Mouse (Mus musculus) mouse trophoblast stem cell (cell line): ENCODE data around the gene Ugt1a5.
"Not testable (repeated sequence)": the region's sequence is repeated elsewhere in the genome, so short reads cannot be mapped to it uniquely, and the experiment has no call there.

Experiments used
- in situ Hi-C, 2 experiments: fragments of 300-500 bp; cut with MseI, MboI; formaldehyde crosslinking; loops; 2 replicates in 1 of 2; 3 replicates in 1 of 2; pipeline ENCODE4 v1.15.1; 2025

The Ugt1a5 gene

DNA sequence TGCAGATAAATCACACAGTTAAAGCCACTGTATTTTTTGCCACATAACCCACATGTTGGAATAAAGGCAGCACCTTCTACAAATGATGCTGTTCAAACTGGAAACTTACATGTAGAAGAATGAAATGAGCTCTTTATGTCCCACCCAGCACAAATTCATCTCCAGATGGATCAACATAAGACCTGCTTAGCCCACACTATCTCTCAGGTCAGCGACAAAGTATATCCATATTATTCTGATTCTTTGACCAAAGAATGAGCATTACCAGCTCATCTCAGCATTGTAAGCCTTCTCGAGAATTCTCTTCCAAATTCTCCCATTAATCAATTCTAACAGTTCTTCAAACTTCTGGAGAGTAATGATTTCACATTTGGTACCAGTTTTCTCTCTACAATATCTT is 56.4 kb downstream of the Ugt1a5 start:
- in situ Hi-C loops, result no loop called here

DNA sequence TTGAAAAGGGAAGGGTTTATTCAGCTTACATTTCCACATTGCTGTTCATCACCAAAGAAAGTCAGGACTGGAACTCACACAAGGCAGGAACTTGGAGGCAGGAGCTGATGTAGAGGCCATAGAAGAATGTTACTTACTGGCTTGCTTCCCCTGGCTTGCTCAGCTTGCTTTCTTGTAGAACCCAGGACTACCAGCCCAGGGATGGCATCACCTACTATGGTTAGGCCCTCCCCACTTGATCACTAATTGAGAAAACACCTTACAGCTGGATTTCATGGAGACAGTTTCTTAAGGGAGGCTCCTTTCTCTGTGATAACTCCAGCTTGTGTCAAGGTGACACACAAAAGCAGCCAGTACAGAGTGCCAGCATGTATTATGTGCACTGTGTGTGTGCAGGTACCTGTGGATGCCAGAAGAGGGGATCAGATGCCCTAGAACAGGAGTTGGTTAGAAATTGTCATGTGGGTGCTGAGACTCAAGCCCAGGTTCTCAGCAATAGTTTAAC is 57.3 kb downstream of the Ugt1a5 start:
- in situ Hi-C loops, result not testable (repeated sequence)

DNA sequence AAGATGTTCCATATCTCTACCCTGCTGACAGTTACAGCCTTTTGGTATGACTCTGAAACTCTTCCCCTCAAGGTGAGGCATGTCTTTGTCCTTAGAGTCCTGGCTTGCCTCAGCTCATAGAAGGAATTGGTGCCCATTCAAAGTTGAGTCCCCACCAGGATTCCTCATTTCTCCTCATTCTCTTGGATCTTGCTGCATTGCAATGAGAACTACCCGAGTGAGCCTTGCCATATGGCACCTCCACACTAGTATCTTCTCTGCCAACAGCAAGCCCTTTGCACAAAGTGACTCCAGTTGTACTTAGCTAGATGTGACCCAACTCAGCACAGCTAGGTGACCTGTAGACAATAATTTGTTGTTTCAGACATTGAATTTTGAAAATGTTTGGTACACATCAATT is 57.8 kb downstream of the Ugt1a5 start:
- in situ Hi-C loops, result no loop called here

DNA sequence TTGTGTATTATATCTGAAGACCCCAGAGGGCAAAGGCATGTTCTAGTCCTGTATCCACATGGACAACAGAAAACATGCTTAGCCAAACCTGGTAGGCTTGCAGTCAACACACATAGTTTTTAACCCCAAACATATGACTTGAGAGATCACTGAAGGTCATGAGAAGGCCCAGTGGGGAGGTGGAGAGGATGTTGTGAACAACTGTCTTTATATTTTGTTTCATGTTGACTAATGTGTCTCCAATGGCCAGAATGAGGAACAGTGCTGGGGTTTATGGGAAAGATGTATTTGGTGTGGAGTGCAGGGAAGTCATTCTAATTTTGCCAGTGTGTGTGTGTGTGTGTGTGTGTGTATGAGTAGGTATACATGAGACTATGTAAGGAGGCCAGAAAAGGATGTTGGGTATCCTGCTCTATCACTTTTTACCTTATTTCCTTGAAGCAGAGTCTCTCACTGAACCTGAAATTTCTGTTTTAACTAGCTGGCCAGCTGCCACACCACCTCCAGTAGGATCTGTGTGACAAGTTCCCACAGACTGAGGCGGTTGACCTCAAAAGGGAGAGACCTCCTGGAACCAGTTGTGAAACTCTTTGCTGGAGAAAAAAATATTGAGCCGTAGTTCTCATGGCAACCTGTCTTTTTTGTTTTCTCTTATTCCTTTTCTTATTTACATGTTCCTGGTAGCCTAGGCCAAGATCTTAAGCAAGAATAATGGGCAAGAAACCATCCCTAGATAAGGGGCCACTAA is 58.4 kb downstream of the Ugt1a5 start:
- in situ Hi-C loops, result no loop called here

DNA sequence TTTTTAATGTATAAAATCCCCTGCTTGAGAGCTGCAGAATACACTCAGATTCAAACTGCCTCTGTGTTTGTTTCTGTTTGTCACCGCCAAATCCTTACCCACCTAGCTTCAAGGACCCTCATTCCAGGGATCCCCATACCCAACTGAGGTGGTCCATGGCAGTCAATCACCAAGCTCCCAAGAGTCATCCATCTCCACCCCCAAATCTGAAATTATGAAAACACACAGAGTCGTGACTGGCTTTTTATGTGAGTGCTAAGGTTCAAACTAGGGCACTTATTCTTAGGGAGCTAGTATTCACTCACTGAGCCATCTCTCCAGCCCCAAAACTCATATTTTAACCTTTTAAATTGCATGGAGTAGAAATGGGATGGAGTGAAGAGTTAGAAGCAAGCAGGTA is 59.5 kb downstream of the Ugt1a5 start:
- in situ Hi-C loops, result not testable (repeated sequence)

DNA sequence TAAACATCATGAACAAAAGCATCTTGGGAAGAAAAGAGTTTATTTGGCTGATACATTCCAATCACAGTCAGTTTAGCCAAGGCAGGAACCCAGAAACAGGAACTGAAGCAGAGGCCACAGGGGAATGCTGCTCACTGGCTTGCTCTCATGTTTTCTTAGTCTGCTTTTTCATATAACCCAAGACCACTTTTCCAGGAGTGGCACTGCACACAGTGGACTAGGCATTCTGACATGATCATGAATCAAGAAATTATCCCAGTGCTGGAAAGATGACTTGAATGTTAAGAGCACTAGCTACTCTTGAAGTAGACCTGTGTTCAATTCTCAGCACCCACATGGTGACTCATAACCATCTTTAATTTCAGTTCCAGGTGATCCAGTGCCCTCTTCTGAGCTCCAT is 59.9 kb downstream of the Ugt1a5 start:
- in situ Hi-C loops, result no loop called here

DNA sequence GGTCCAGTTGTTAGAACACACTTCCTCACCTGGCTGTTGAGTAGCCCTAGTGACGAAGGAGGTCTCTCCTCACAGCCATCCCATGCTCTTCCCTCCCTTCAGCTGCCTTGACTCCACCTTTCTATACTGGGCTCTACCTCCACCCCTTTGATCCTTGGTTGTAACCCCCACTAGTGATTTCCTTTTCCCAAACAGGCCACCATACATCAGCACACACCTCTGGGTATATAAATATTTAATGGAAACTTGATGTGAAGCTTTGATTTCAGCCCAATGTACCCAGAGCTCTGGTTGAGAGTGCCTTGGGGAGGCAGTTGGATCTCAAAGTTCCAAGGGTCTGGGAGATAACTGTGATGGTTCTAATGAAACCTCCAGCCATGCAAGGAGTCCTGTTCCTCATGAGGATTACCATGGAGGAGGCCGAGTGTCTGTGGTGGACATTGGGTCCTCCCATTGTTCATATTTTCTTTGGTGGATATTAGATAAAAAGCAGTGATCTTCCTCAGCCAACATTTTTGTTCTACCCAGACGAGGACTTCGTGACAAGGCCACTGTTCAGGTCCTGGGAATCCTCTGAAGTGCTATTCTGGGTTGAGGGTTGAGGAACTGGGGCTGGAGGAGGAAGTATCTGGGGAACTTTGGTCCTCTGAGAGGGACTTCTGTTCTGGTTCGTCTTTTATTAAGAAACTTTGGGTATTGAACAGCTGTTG is 61.0 kb downstream of the Ugt1a5 start, which contains the start of gene Mroh2a:
TSS of gene Mroh2a (plus strand) at position 317 of the 710 bp plus-strand sequence.
- in situ Hi-C loops, result no loop called here

DNA sequence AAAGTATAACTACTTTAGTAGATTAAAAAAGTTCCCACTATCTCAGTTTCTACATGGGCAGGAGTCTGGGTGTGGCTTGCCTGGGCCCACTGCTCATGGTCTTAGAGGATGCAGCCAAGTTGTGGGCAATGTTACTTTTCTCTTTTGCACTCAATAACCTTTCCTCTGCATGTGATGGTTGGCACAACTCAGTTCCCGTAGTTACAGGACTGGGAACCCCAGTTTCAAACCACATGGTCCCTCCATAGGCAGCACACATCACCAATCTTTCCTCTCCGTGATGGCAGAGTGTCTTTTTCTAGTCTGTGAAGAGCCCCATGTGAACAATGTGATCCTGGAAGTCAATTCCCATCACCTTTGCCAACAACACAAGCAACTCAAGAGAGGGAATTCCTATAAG is 61.7 kb downstream of the Ugt1a5 start:
- in situ Hi-C loops, result no loop called here

DNA sequence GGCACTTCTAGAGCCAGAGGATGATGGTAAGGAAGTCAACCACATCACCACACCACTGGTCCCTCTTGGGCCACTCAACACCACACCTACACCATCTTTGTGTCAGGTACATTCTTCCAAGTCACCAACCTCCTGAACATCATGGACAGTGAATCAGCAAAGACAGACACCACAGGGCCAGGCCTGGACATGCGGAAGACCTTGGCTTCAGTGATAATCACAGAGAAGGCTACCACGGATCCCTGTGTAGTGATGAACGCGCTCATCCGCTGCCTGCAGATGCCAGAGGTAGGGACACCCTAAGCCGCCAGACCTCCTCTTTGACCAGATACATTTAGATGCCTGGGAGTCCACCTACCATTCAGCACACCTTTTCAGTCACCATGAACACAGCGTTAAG is 62.3 kb downstream of the Ugt1a5 start:
- in situ Hi-C loops, result no loop called here

DNA sequence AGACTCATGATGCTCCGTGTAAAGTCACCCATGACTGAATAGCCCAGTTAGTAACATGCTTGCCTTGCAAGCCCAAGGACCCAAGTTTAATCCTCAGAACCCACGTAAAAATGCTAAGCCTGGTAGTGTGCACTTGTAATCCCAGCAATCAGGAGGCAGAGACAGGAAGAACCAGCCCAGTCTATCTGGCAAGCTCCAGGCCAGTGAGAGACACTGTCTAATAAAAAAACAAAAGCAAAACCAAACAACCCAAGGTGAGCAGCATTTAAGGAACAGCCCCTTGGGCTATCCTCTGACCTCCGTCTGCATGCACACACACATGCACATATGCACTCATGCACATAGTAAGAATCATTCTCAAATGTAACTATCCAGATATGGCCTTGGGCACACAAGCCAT is 63.8 kb downstream of the Ugt1a5 start:
- in situ Hi-C loops, result no loop called here

DNA sequence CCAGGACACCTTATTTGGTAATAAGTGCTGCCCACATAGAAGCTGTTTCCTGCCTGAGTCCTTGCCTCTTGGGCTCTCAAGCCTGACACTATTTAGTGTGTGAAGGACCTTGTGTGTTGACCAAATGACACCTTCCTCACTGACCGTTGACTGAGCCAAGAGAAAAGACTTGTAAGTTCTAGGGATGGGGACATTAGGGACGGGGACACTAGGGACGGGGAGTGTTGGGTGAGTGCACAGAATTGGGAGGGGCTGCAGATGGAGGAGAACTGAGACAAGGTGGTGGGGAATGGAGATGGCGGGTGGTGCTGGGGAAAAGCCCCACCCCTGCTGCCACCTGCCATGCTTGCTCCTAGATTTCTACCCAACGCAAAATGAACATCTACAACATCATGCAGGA is 64.2 kb downstream of the Ugt1a5 start:
- in situ Hi-C loops, result no loop called here

DNA sequence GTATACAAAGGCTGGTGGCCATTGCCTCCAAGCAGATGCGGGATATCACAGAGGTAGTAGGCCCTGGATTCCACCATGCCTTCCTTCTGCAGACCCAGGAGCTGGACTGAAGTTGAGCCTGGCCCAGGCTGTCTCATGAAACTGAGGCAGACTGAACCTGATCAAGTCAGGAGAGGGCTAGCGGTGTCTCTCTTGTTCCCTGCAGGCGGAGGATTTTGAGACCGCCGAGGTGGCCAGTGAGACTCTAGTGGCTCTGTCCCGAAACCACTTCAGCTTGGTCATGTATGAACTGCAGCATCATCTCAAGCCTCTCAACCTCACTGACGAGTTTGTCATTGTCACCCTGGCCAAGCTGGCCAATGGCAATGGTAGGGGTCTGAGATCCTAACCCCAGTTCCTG is 64.6 kb downstream of the Ugt1a5 start:
- in situ Hi-C loops, result no loop called here

DNA sequence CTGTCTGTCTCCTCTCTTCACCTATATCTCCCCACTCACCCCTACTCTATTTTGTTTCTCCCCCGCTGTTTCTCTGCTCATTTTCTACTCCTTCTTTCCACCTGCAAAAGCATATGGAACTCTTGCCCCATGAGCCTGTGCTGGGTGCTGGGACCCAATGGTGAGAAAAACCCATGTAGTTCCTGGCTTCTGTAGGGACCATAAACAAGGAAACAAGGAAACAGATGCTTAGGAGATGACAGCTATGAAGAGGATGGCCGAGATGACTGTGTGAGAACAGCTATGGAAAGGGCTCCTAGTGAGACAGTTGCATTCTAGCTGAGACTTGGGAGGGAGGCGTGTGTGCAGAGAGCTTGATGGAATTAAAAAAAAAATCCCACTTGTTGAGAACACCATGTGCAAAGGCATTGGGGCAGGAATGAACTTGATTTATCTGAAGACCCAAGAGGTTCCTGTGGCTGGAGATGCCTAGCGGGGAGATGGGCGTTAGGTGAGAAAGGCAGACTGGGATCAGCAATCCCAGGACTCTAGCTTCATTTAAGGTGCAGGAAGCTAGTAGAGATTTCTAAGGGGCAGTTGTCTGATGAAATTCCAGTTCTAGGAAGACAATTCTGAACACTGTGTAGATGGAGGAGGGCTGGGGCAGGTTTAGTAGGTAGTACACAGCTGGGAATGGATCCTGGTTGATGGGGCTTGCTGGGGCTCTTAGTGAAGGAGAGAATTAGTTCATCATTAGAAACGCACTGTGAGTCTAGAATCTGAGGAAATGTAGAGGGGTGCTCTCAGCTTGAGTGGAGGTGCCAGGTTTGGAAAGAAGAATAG is 65.4 kb downstream of the Ugt1a5 start:
- in situ Hi-C loops, result no loop called here

DNA sequence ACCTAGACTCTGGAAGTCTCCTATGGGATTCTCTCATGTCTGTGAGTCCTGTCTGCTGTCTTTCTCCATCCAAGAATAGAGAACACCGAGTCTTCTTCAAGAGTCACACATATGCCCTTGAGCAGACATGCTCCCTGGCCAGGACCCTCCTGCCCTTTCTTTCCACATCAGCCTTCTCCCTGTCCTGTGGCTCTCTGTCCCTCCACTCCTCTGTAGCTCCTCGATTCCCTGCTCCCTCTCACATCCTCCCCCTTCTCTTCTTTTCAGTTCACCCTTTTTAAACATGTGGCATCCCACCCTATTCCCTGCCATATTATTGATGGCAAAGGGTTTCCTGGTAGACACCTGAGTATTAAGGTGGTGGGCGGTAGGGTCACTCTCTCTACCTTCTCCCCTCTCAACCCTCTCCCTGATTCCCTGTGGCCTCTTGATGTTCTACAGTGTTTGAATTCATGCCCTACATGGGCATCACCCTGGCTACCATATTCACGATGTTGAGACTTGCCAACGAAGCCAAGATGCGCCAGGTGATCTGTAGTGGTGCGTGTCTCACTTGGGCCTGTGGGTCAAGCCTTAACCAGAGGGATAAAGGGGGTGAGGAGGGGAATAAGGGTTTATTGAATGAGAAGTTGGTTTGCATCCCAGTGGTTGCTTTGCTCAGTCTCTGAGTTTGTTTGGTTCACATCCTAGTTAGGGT is 66.1 kb downstream of the Ugt1a5 start:
- in situ Hi-C loops, result no loop called here

DNA sequence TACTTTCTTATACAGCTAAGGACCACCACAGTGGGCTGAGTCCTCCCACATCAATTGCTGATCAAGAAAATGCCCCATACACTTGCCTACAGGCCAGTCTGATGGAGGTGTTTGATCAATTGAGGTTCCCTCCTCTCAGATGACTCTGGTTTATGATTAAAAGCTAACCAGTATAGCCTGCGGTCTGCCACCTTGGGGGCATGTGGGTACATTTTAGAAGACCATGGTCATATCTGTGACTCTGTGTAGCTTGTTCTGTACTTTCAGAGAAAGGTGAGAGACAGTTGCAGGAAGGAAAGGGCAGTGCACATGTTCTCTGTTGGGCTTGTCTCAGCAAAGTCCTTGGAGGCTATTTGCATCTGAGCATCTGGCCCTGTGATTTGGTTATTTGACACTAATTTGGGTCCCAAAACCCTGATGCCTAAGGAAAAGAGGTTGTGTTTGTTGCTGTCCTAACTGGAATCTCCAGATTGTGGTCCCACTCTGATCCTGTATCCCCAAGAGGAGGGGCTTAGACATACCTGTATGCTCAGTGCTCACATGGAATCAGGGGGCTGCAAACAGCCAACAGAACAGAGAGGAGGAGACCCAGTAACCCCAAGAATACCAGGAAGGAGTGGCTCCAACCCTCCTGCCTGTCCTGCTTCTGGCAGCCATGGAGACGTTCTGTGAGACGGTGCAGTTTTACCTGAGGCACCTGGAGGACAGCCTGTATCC is 67.0 kb downstream of the Ugt1a5 start:
- in situ Hi-C loops, result no loop called here

DNA sequence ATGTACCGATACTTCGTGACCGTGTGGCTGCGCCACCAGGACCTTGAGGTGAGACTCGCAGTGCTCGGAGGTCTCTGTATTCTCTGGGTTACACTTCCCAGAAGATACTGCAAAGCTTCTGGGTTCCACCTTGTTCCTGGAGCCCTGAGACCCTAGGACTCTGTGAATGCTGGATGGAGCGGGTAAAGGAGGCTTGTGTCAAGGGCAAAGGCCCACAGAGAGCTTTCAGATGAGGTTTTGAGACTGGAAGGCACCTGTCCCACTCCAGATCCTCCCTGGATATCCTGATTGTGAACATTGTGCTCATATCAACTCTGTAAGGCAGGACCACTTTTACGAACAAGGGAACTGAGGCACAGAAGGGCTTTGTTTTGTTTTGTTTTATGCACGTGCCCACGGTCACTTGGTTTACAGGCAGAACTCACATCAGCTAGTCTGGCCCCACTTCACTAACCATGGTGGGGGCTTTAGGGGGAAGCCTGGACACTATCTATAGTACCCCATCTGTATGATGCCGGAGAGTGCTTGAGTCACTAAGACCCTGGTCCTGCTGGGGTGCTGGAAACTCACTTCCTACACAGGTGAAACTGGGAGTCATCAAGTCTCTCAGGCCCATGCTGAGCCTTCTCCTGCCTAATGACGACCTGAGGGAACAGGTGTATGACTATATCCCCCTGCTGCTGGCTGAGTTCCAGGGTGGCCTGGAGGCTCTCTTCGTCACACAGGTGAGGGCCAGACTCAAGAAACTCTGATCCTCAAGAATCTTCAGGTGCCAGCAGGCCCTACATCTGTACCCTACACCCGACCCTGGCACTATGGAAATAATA is 67.8 kb downstream of the Ugt1a5 start:
- in situ Hi-C loops, result no loop called here

DNA sequence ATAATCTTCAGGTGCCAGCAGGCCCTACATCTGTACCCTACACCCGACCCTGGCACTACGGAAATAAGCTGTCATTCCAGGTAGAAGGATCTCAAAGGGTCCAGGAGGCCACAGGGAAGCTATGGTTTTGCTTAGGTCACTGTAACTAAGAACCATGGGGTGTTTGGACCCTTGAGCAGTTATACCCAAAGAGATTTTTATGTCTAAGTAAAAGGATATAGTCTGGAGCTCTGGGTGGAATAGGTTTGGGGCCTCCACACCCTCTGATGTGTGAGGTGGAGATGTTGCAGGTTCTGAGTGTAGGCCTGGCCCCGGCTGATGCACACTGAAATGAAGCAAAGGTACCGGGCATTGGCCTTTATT is 68.4 kb downstream of the Ugt1a5 start:
- in situ Hi-C loops, result no loop called here

DNA sequence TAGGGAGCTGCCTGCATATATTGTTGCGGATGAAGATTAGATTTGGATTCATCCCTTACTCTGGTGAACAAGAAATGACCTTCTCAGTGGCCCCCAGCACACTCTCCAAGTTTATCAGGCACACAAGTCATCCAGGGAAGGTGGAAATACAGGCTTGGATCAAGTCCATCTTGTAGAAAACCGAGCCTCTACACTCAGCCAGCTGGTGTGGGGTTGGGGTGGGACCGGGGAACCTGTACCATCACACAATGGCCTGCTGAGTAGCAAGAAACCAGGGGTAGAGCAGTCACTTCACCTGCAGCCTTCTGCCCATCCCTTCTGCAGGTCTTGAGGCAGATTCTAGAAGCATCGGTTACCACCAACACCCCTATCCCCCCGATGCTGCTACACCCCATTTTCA is 68.8 kb downstream of the Ugt1a5 start:
- in situ Hi-C loops, result no loop called here

DNA sequence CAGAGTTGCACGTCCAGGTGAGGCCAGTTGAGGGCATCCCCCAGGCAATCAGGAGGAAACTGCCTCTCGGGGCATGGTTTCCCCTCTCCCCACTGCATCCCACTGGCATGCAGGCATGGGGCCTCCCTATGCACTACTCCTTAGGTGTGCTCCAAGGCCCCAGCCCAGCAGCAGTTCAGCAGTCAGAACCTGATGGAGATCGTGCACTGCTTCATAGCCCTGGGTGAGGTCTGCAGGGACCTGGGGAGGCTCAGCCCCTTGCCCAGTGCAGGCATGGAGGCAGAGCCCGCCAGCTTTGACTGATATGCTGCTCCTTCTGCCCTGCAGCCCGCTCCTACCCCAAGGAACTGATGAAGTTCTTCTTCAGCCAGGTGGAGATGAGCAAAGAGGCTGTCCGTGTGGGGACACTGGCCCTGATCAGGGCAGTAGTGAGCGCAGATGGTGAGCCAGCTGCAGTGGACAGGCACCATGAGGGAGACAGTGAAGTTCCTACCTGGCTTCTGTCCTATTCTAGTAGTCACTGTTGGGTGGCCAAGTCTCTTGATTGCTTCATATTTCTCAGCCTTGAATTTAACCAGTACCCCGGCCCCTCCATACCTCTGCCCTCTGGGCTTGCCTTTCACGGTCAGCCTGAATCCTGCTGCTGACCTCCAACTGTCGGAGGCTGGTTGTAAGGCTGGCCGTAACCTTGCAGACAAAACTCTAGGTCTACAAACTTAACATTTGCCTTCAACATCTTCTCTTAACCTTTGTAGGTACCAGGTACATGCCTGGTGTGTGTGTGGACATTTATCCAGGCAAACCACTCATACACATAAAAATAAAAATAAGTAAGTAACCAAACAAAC is 69.5 kb downstream of the Ugt1a5 start:
- in situ Hi-C loops, result no loop called here
